Mouse (Mus musculus) liver, embryonic 14.5 days (tissue): ENCODE results near the gene Rhod. TPM values are rescaled to one million over a fixed set of nuclear protein-coding genes. Genes with fewer than 3 reads are reported as not detected.

Experiments used
- ATAC-seq: fragments of 200-750 bp; cut with Nextera tagmentation; 2 replicates; pipeline ENCODE4 v1.8.0; 2017; ENCODE audit warnings: moderate number of reproducible peaks, mild to moderate bottlenecking, moderate library complexity; ENCODE audit not compliant: insufficient read depth
- DNase-seq, 3 experiments: peaks; one replicate each; pipeline ENCODE4 v3.0.0-alpha.2; 2012 to 2013; ENCODE audit warnings: low read depth in 3 of 3, low spot score in 3 of 3
- H3K27ac ChIP-seq: fragments of 300-500 bp; sonication (generic); 2 replicates; pipeline ENCODE4 v1.5.1; 2014; ENCODE audit warnings: moderate library complexity, mild to moderate bottlenecking, control low read depth, inconsistent platforms
- H3K27me3 ChIP-seq: fragments of 300-500 bp; sonication (generic); 2 replicates; pipeline ENCODE4 v1.6.1; 2014; ENCODE audit warnings: mild to moderate bottlenecking, low read length, moderate library complexity; ENCODE audit not compliant: control insufficient read depth, insufficient read depth
- H3K36me3 ChIP-seq: fragments of 300-500 bp; sonication (generic); replicated peaks from 2 replicates; pipeline ENCODE4 v1.6.1; 2014; ENCODE audit warnings: low read depth; ENCODE audit not compliant: control insufficient read depth, insufficient read depth
- H3K4me1 ChIP-seq, 2 experiments: fragments of 200-500 bp in 1 of 2; fragments of 300-500 bp in 1 of 2; sonication (generic) in 1 of 2; replicated peaks; 2 replicates each; pipeline ENCODE4 v1.6.1; 2012 to 2014; ENCODE audit warnings: antibody characterized with exemption in 1 of 2, inconsistent platforms in 1 of 2, low read length in 1 of 2; ENCODE audit not compliant: control insufficient read depth in 2 of 2, insufficient read depth in 2 of 2
- H3K4me2 ChIP-seq: fragments of 300-500 bp; sonication (generic); 2 replicates; pipeline ENCODE4 v1.6.1; 2014; ENCODE audit warnings: low read depth, mild to moderate bottlenecking, control low read depth, moderate library complexity
- H3K4me3 ChIP-seq, 2 experiments: fragments of 200-500 bp in 1 of 2; fragments of 300-500 bp in 1 of 2; sonication (generic) in 1 of 2; 2 replicates each; pipeline ENCODE4 v1.5.1; 2012 to 2014; ENCODE audit warnings: low read depth in 2 of 2, low read length in 2 of 2, mild to moderate bottlenecking in 2 of 2, control low read depth in 1 of 2, inconsistent platforms in 1 of 2, moderate library complexity in 1 of 2; ENCODE audit not compliant: insufficient read depth in 1 of 2
- H3K9ac ChIP-seq: fragments of 300-500 bp; sonication (generic); replicated peaks from 2 replicates; pipeline ENCODE4 v1.6.1; 2014; ENCODE audit warnings: mild to moderate bottlenecking, control low read depth, moderate library complexity
- H3K9me3 ChIP-seq: fragments of 300-500 bp; sonication (generic); 2 replicates; pipeline ENCODE4 v1.6.1; 2016; ENCODE audit warnings: low read length, mixed read lengths; ENCODE audit not compliant: control insufficient read depth
- CTCF ChIP-seq: IDR thresholded peaks from 2 replicates; pipeline ENCODE4 v1.5.1; 2016; ENCODE audit warnings: antibody characterized with exemption, low read depth, control low read depth
- EP300 ChIP-seq: IDR thresholded peaks from 2 replicates; pipeline ENCODE4 v1.6.1; 2016; ENCODE audit warnings: antibody characterized with exemption, low read depth
- WGBS: fragments of 180-500 bp; shearing (Covaris S2); extraction: QIAGEN DNeasy Blood & Tissue Kit; methylation state at CpG from one replicate; pipeline ENCODE4 v1.1.7; 2014; ENCODE audit not compliant: insufficient replicate concordance; 5-methylcytosine and 5-hydroxymethylcytosine counted together
- polyA plus RNA-seq, 2 experiments: library from polyadenylated mRNA; depleted of rRNA in 1 of 2; stranded (reverse) in 1 of 2; unstranded in 1 of 2; fragments of >200 nt; fragmentation: Nextera tagmentation in 1 of 2; extraction: Ambion mirVana in 1 of 2; gene quantifications; 2 replicates each; pipeline versions ENCODE4 v1.2.1 to v1.2.3; 2012 to 2014

The Rhod gene
- 3.8 and 5.3 TPM in 2 replicates for polyA plus RNA-seq (2012; rRNA removed)
- 6.2 and 6.4 TPM in 2 replicates for polyA plus RNA-seq (2014; fragmentation: Nextera tagmentation; extraction: Ambion mirVana)

- H3K27me3 ChIP-seq = peaks cover 33% of the 10 kb centered on the region
- ATAC-seq = peak; percentile 40
- no peaks in the 10 kb centered on the region for H3K36me3 ChIP-seq
- H3K9ac ChIP-seq = no peak within 1 kb of the TSS
- peak within 1 kb of the TSS; percentile 46 to 55 for H3K4me3 ChIP-seq
- H3K4me1 ChIP-seq = peaks cover 0 to 8% of the 10 kb centered on the region in 2 experiments; a peak in 2 of 4 replicates
- H3K27ac ChIP-seq = no peak within 1 kb of the TSS
- H3K4me2 ChIP-seq = peak within 1 kb of the TSS; percentile 32
- no peaks in the 10 kb centered on the region for H3K9me3 ChIP-seq
- 0 out of 2 replicates have a peak, but pooled peaks have one; percentile 2 for TF ChIP-seq CTCF
- no peak for TF ChIP-seq EP300
- DNase-seq = no peak
- 3% methylated on average over 48 of the region's 51 CpGs for WGBS
These were observed at the start of gene Rhod for GRCm38 (mm10) chr19:4439161-4439801. Rhod (minus strand) TSS chr19:4439432.

GRCm38 (mm10) chr19:4487877-4488276, 48.6 kb upstream of the Rhod start:
- Histone ChIP-seq H3K27ac (no peak overlapping the region), H3K36me3 (no peaks in the 10 kb centered on the region), H3K27me3 (no peaks in the 10 kb centered on the region), H3K4me3 (no peak overlapping the region), H3K9me3 (no peaks in the 10 kb centered on the region), H3K9ac (no peak overlapping the region), H3K4me2 (no peak overlapping the region), H3K4me1 (no peaks in the 10 kb centered on the region)
- no peak for DNase-seq
- 49% methylated on average over 2 of the region's 2 CpGs for WGBS
- no peak for ATAC-seq
- TF ChIP-seq EP300 = no peak
- no peak for TF ChIP-seq CTCF

- DNase-seq (no peak), ATAC-seq (no peak)
- H3K27me3 ChIP-seq = no peaks in the 10 kb centered on the region
- no peak for TF ChIP-seq CTCF
- TF ChIP-seq EP300 = no peak
- H3K4me1 ChIP-seq = no peaks in the 10 kb centered on the region
- no peaks in the 10 kb centered on the region for H3K36me3 ChIP-seq
- H3K9me3 ChIP-seq = no peaks in the 10 kb centered on the region
- no peak overlapping the region for H3K4me3 ChIP-seq
- no peak overlapping the region for H3K4me2 ChIP-seq
- H3K9ac ChIP-seq = no peak overlapping the region
- WGBS = 53% methylated on average over 5 of the region's 5 CpGs
- H3K27ac ChIP-seq = no peak overlapping the region
These were observed 45.8 kb upstream of the Rhod start for GRCm38 (mm10) chr19:4485006-4485405.

- DNase-seq (no peak), ATAC-seq (no peak)
- no peaks in the 10 kb centered on the region for H3K9me3 ChIP-seq
- H3K4me2 ChIP-seq = no peak overlapping the region
- H3K36me3 ChIP-seq = no peaks in the 10 kb centered on the region
- 67% methylated on average over 3 of the region's 3 CpGs for WGBS
- H3K4me1 ChIP-seq = no peaks in the 10 kb centered on the region
- H3K9ac ChIP-seq = no peak overlapping the region
- peaks cover 9% of the 10 kb centered on the region for H3K27me3 ChIP-seq
- no peak overlapping the region for H3K27ac ChIP-seq
- H3K4me3 ChIP-seq = no peak overlapping the region
- no peak for TF ChIP-seq CTCF
- TF ChIP-seq EP300 = no peak
These were observed 43.1 kb upstream of the Rhod start for GRCm38 (mm10) chr19:4482111-4482859.

- Histone ChIP-seq H3K9me3 (no peaks in the 10 kb centered on the region), H3K27ac (no peak overlapping the region), H3K27me3 (peaks cover 18% of the 10 kb centered on the region), H3K4me1 (no peaks in the 10 kb centered on the region), H3K4me2 (no peak overlapping the region), H3K4me3 (no peak overlapping the region), H3K9ac (no peak overlapping the region), H3K36me3 (no peaks in the 10 kb centered on the region)
- no peak for DNase-seq
- 17% methylated on average over 4 of the region's 4 CpGs for WGBS
- no peak for ATAC-seq
- TF ChIP-seq CTCF (no peak), EP300 (no peak)
These were observed 42.1 kb upstream of the Rhod start for GRCm38 (mm10) chr19:4481326-4481725.
